Mouse (Mus musculus) MEL (cell line): Measurements from ENCODE around the gene Fbxw7. TPM values are rescaled to one million over a fixed set of nuclear protein-coding genes. Genes with fewer than 3 reads are reported as not detected.

Experiments
- DNase-seq: peaks from one replicate; pipeline ENCODE4 v3.0.0; 2011; ENCODE audit warnings: low read depth, low spot score
- H3K27ac ChIP-seq: 2 replicates; pipeline ENCODE4 v1.5.1; 2012; ENCODE audit warnings: low read depth, mild to moderate bottlenecking, control low read depth, low read length, moderate library complexity; ENCODE audit not compliant: control insufficient read depth
- H3K27me3 ChIP-seq, 2 experiments: fragments of 150-350 bp in 1 of 2; sonication (generic) in 1 of 2; 2 replicates each; pipeline ENCODE4 v1.6.1; 2012; ENCODE audit warnings: low read length in 2 of 2, mild to moderate bottlenecking in 2 of 2, improper control_type of control experiment in 1 of 2, moderate library complexity in 1 of 2; ENCODE audit not compliant: insufficient read depth in 2 of 2, control insufficient read depth in 1 of 2
- H3K36me3 ChIP-seq, 2 experiments: 2 replicates each; pipeline ENCODE4 v1.6.1; 2012 to 2014; ENCODE audit warnings: low read length in 2 of 2, improper control_type of control experiment in 1 of 2, inconsistent platforms in 1 of 2, mild to moderate bottlenecking in 1 of 2; ENCODE audit not compliant: insufficient read depth in 2 of 2, control insufficient read depth in 1 of 2
- H3K4me1 ChIP-seq, 2 experiments: fragments of 150-350 bp in 1 of 2; sonication (generic) in 1 of 2; 2 replicates each; pipeline ENCODE4 v1.6.1; 2012; ENCODE audit warnings: low read length in 2 of 2, improper control_type of control experiment in 1 of 2, mild to moderate bottlenecking in 1 of 2; ENCODE audit not compliant: insufficient read depth in 2 of 2, control insufficient read depth in 1 of 2
- H3K4me3 ChIP-seq, 2 experiments: fragments of 150-350 bp in 1 of 2; sonication (generic) in 1 of 2; 2 replicates each; pipeline ENCODE4 v1.5.1; 2012; ENCODE audit warnings: low read depth in 2 of 2, low read length in 2 of 2, mild to moderate bottlenecking in 2 of 2, moderate library complexity in 2 of 2, control low read depth in 1 of 2, improper control_type of control experiment in 1 of 2; ENCODE audit not compliant: control insufficient read depth in 1 of 2, insufficient read depth in 1 of 2
- H3K79me2 ChIP-seq: 2 replicates; pipeline ENCODE4 v1.6.1; 2012; ENCODE audit warnings: mild to moderate bottlenecking, low read length, moderate library complexity; ENCODE audit not compliant: control insufficient read depth, poor library complexity, insufficient read depth
- H3K9ac ChIP-seq: 2 replicates; pipeline ENCODE4 v1.6.1; 2012; ENCODE audit warnings: low read depth, mild to moderate bottlenecking, control low read depth, low read length, moderate library complexity; ENCODE audit not compliant: control insufficient read depth, poor library complexity, severe bottlenecking
- H3K9me3 ChIP-seq: fragments of 150-350 bp; sonication (generic); replicated peaks from 2 replicates; pipeline ENCODE4 v1.6.1; 2012; ENCODE audit warnings: mild to moderate bottlenecking, low read length, improper control_type of control experiment, moderate library complexity; ENCODE audit not compliant: insufficient read depth
- BHLHE40 ChIP-seq: IDR thresholded peaks from 2 replicates; pipeline ENCODE4 v1.6.1; 2012; ENCODE audit warnings: low read depth, mild to moderate bottlenecking, inconsistent platforms, low read length, improper control_type of control experiment, borderline replicate concordance
- CHD1 ChIP-seq: IDR thresholded peaks from 2 replicates; pipeline ENCODE4 v1.6.1; 2012; ENCODE audit warnings: low read depth, mild to moderate bottlenecking, inconsistent platforms, low read length, improper control_type of control experiment
- CTCF ChIP-seq, 3 experiments: IDR thresholded peaks in 2 of 3; conservative IDR thresholded peaks in 1 of 3; 2 replicates each; pipeline ENCODE4 v1.5.1; 2011 to 2012; ENCODE audit warnings: low read length in 3 of 3, low read depth in 2 of 3, mild to moderate bottlenecking in 2 of 3, improper control_type of control experiment in 1 of 3, inconsistent platforms in 1 of 3, mixed read lengths in 1 of 3, moderate library complexity in 1 of 3; ENCODE audit not compliant: control insufficient read depth in 1 of 3, insufficient read depth in 1 of 3, poor library complexity in 1 of 3, severe bottlenecking in 1 of 3
- E2F4 ChIP-seq: IDR thresholded peaks from 2 replicates; pipeline ENCODE4 v1.6.1; 2011; ENCODE audit warnings: low read depth, low read length, improper control_type of control experiment, borderline replicate concordance
- ELF1 ChIP-seq: IDR thresholded peaks from 2 replicates; pipeline ENCODE4 v1.6.1; 2014; ENCODE audit warnings: low read depth, mild to moderate bottlenecking, inconsistent platforms, low read length, improper control_type of control experiment, moderate library complexity
- GABPA ChIP-seq: IDR thresholded peaks from 2 replicates; pipeline ENCODE4 v1.6.1; 2012; ENCODE audit warnings: low read depth, mild to moderate bottlenecking, inconsistent platforms, low read length, improper control_type of control experiment, moderate library complexity
- GATA1 ChIP-seq: IDR thresholded peaks from 2 replicates; pipeline ENCODE4 v1.6.1; 2011; ENCODE audit warnings: low read depth, low read length, improper control_type of control experiment
- HCFC1 ChIP-seq: IDR thresholded peaks from 2 replicates; pipeline ENCODE4 v1.6.1; 2012; ENCODE audit warnings: low read depth, mild to moderate bottlenecking, inconsistent platforms, low read length, improper control_type of control experiment, moderate library complexity
- KAT2A ChIP-seq: conservative IDR thresholded peaks from 2 replicates; pipeline ENCODE4 v1.6.1; 2012; ENCODE audit warnings: low read depth, low read length, improper control_type of control experiment, inconsistent platforms
- MAFK ChIP-seq: IDR thresholded peaks from 2 replicates; pipeline ENCODE4 v1.6.1; 2011; ENCODE audit warnings: low read depth, mild to moderate bottlenecking, low read length, improper control_type of control experiment, borderline replicate concordance
- MAX ChIP-seq: IDR thresholded peaks from 2 replicates; pipeline ENCODE4 v1.6.1; 2011; ENCODE audit warnings: low read length, improper control_type of control experiment
- MAZ ChIP-seq: IDR thresholded peaks from 2 replicates; pipeline ENCODE4 v1.6.1; 2012; ENCODE audit warnings: low read depth, mild to moderate bottlenecking, inconsistent platforms, low read length, improper control_type of control experiment
- MEF2A ChIP-seq: IDR thresholded peaks from 2 replicates; pipeline ENCODE4 v1.6.1; 2014; ENCODE audit warnings: low read depth, mild to moderate bottlenecking, inconsistent platforms, low read length, improper control_type of control experiment; ENCODE audit not compliant: poor library complexity, insufficient replicate concordance, severe bottlenecking; ENCODE audit errors: extremely low read depth
- MXI1 ChIP-seq: IDR thresholded peaks from 2 replicates; pipeline ENCODE4 v1.6.1; 2011; ENCODE audit warnings: mild to moderate bottlenecking, low read depth, low read length, improper control_type of control experiment
- MYC ChIP-seq: IDR thresholded peaks from 2 replicates; pipeline ENCODE4 v1.6.1; 2011; ENCODE audit warnings: low read depth, mild to moderate bottlenecking, low read length, improper control_type of control experiment, moderate library complexity
- NELFE ChIP-seq: IDR thresholded peaks from 2 replicates; pipeline ENCODE4 v1.6.1; 2011; ENCODE audit warnings: low read depth, low read length, improper control_type of control experiment
- NRF1 ChIP-seq: IDR thresholded peaks from 2 replicates; pipeline ENCODE4 v1.6.1; 2014; ENCODE audit warnings: low read depth, mild to moderate bottlenecking, inconsistent platforms, low read length, improper control_type of control experiment, moderate library complexity; ENCODE audit not compliant: poor library complexity, insufficient read depth, severe bottlenecking
- POLR2AphosphoS2 ChIP-seq: IDR thresholded peaks from 2 replicates; pipeline ENCODE4 v1.6.1; 2011; ENCODE audit warnings: low read length, improper control_type of control experiment
- POLR2AphosphoS5 ChIP-seq: IDR thresholded peaks from 2 replicates; pipeline ENCODE4 v1.6.1; 2012; ENCODE audit warnings: low read depth, borderline replicate concordance, mild to moderate bottlenecking, inconsistent platforms, low read length, moderate library complexity, mixed read lengths
- RAD21 ChIP-seq: IDR thresholded peaks from 2 replicates; pipeline ENCODE4 v1.6.1; 2011; ENCODE audit warnings: mild to moderate bottlenecking, low read depth, low read length, improper control_type of control experiment
- SIN3A ChIP-seq: IDR thresholded peaks from 2 replicates; pipeline ENCODE4 v1.6.1; 2012; ENCODE audit warnings: low read length, improper control_type of control experiment, inconsistent platforms
- SMC3 ChIP-seq: IDR thresholded peaks from 2 replicates; pipeline ENCODE4 v1.6.1; 2011; ENCODE audit warnings: low read depth, low read length, improper control_type of control experiment
- TAL1 ChIP-seq: IDR thresholded peaks from 2 replicates; pipeline ENCODE4 v1.6.1; 2012; ENCODE audit warnings: mild to moderate bottlenecking, inconsistent platforms, low read length, moderate library complexity, mixed read lengths
- TBP ChIP-seq: IDR thresholded peaks from 2 replicates; pipeline ENCODE4 v1.8.0; 2011; ENCODE audit warnings: low read depth, low read length, improper control_type of control experiment
- UBTF ChIP-seq: IDR thresholded peaks from 2 replicates; pipeline ENCODE4 v1.6.1; 2012; ENCODE audit warnings: low read depth, mild to moderate bottlenecking, inconsistent platforms, low read length, improper control_type of control experiment, moderate library complexity, borderline replicate concordance; ENCODE audit not compliant: insufficient read depth
- USF2 ChIP-seq, 2 experiments: IDR thresholded peaks; 2 replicates each; pipeline ENCODE4 v1.6.1; 2011 to 2012; ENCODE audit warnings: improper control_type of control experiment in 2 of 2, low read length in 2 of 2, borderline replicate concordance in 1 of 2, inconsistent platforms in 1 of 2, low read depth in 1 of 2, mild to moderate bottlenecking in 1 of 2; ENCODE audit not compliant: insufficient read depth in 1 of 2
- ZC3H11A ChIP-seq: IDR thresholded peaks from 2 replicates; pipeline ENCODE4 v1.6.1; 2012; ENCODE audit warnings: low read depth, mild to moderate bottlenecking, inconsistent platforms, low read length, improper control_type of control experiment
- ZMIZ1 ChIP-seq: IDR thresholded peaks from 2 replicates; pipeline ENCODE4 v1.6.1; 2012; ENCODE audit warnings: low read depth, mild to moderate bottlenecking, inconsistent platforms, low read length, improper control_type of control experiment, moderate library complexity
- ZNF384 ChIP-seq: IDR thresholded peaks from 2 replicates; pipeline ENCODE4 v1.6.1; 2012; ENCODE audit warnings: low read depth, mild to moderate bottlenecking, inconsistent platforms, low read length, improper control_type of control experiment
- polyA plus RNA-seq, 2 experiments: library from polyadenylated mRNA; stranded (reverse) in 1 of 2; unstranded in 1 of 2; fragments of >175 nt in 1 of 2; fragments of >200 nt in 1 of 2; gene quantifications; 2 replicates each; pipeline versions ENCODE4 v1.2.1 to v1.2.4; 2012; ENCODE audit warnings: low replicate concordance in 2 of 2, low read depth in 1 of 2; ENCODE audit not compliant: insufficient read length in 2 of 2, insufficient read depth in 1 of 2, missing spikeins in 1 of 2
- total RNA-seq: library from RNA; depleted of rRNA; stranded (reverse); fragments of 300-350 nt; gene quantifications from 2 replicates; pipeline ENCODE4 v1.2.3, GENCODE M21; 2012

The Fbxw7 gene
- total and polyA plus RNA-seq, 3 experiments = 11.8 to 14.5 TPM; not detected in 1

GRCm38 (mm10) chr3:84985121-84985625, 170.1 kb downstream of the Fbxw7 start:
- DNase-seq = no peak
- no peaks in the 10 kb centered on the region for H3K79me2 ChIP-seq
- H3K4me3 ChIP-seq = no peak overlapping the region
- no peak overlapping the region for H3K9ac ChIP-seq
- no peak overlapping the region for H3K27ac ChIP-seq
- no peaks in the 10 kb centered on the region for H3K36me3 ChIP-seq
- TF ChIP-seq KAT2A = no peak
- no peak for TF ChIP-seq POLR2AphosphoS2
- TF ChIP-seq NRF1 = no peak
- TF ChIP-seq HCFC1 = no peak
- TF ChIP-seq MEF2A = no peak
- no peak for TF ChIP-seq MAZ
- no peak for TF ChIP-seq MAX
- no peak for TF ChIP-seq TBP
- TF ChIP-seq GATA1 = no peak
- TF ChIP-seq ZC3H11A = no peak
- no peak for TF ChIP-seq ELF1
- no peak for TF ChIP-seq NELFE
- TF ChIP-seq POLR2AphosphoS5 = no peak
- no peak for TF ChIP-seq ZMIZ1
- TF ChIP-seq USF2 (IDR thresholded peaks at IDR 0.05; ENCODE audit: borderline replicate concordance in 1 of 2, insufficient read depth in 1 of 2, low read depth in 1 of 2, low read length in 2 of 2) = no peak
- TF ChIP-seq MAFK = no peak
- no peak for TF ChIP-seq RAD21
- no peak for TF ChIP-seq SMC3
- TF ChIP-seq BHLHE40 = no peak
- H3K9me3 ChIP-seq = no peaks in the 10 kb centered on the region
- no peaks in the 10 kb centered on the region for H3K4me1 ChIP-seq
- no peaks in the 10 kb centered on the region; a peak in 1 of 4 replicates for H3K27me3 ChIP-seq

- H3K9me3 ChIP-seq = no peaks in the 10 kb centered on the region
- H3K9ac ChIP-seq = no peak overlapping the region
- H3K27me3 ChIP-seq = no peaks in the 10 kb centered on the region; a peak in 3 of 4 replicates
- DNase-seq = no peak
- no peak for TF ChIP-seq MEF2A
- no peak for TF ChIP-seq MYC
- TF ChIP-seq MXI1 = no peak
- no peak for TF ChIP-seq KAT2A
- TF ChIP-seq ZNF384 = no peak
- no peak for TF ChIP-seq ELF1
- no peak for TF ChIP-seq E2F4
- no peak for TF ChIP-seq UBTF
- TF ChIP-seq CHD1 = no peak
- TF ChIP-seq CTCF (IDR thresholded peaks at IDR 0.05 in 2 of 3, conservative IDR thresholded peaks at IDR 0.05 in 1 of 3; ENCODE audit: control insufficient read depth in 1 of 3, insufficient read depth in 1 of 3, low read depth in 2 of 3, low read length in 3 of 3, poor library complexity in 1 of 3, severe bottlenecking in 1 of 3) = no peak
- TF ChIP-seq GABPA = no peak
- no peak for TF ChIP-seq SIN3A
- TF ChIP-seq TAL1 = no peak
- no peak for TF ChIP-seq USF2 (IDR thresholded peaks at IDR 0.05; ENCODE audit: borderline replicate concordance in 1 of 2, insufficient read depth in 1 of 2, low read depth in 1 of 2, low read length in 2 of 2)
- TF ChIP-seq, all 39 proteins: peak for 0
- no peaks in the 10 kb centered on the region for H3K4me1 ChIP-seq
- H3K27ac ChIP-seq = no peak overlapping the region
- no peaks in the 10 kb centered on the region for H3K79me2 ChIP-seq
- no peak overlapping the region for H3K4me3 ChIP-seq
- H3K36me3 ChIP-seq = no peaks in the 10 kb centered on the region
Measured at GRCm38 (mm10) chr3:84988880-84989279, 173.8 kb downstream of the Fbxw7 start.
